Mouse (Mus musculus) forebrain, embryonic 10.5 days (tissue): ENCODE results near the gene Bcat2. TPM values are rescaled to one million over a fixed set of nuclear protein-coding genes. Genes with fewer than 3 reads are reported as not detected.
A peak's percentile ranks its signal among the peaks of the same experiment; 100 is the strongest.

Experiments used
- DNase-seq: peaks from one replicate; pipeline ENCODE4 v3.0.0-alpha.2; 2017; ENCODE audit warnings: low spot score; ENCODE audit errors: extremely low spot score
- H3K27ac ChIP-seq: fragments of 300-500 bp; sonication (generic); 2 replicates; pipeline ENCODE4 v1.5.1; 2016; ENCODE audit warnings: mild to moderate bottlenecking
- H3K27me3 ChIP-seq: fragments of 300-500 bp; sonication (generic); 2 replicates; pipeline ENCODE4 v1.6.1; 2016; ENCODE audit warnings: mild to moderate bottlenecking; ENCODE audit not compliant: poor library complexity, severe bottlenecking
- H3K36me3 ChIP-seq: fragments of 300-500 bp; sonication (generic); replicated peaks from 2 replicates; pipeline ENCODE4 v1.6.1; 2016; ENCODE audit warnings: mild to moderate bottlenecking, moderate library complexity
- H3K4me1 ChIP-seq: fragments of 300-500 bp; sonication (generic); 2 replicates; pipeline ENCODE4 v1.6.1; 2016
- H3K4me3 ChIP-seq: fragments of 300-500 bp; sonication (generic); 2 replicates; pipeline ENCODE4 v1.5.1; 2016; ENCODE audit warnings: mild to moderate bottlenecking, moderate library complexity
- H3K9me3 ChIP-seq: fragments of 300-500 bp; sonication (generic); 2 replicates; pipeline ENCODE4 v1.6.1; 2016; ENCODE audit warnings: mild to moderate bottlenecking, moderate library complexity
- WGBS: fragments of 180-500 bp; shearing (Covaris S2); methylation state at CpG from one replicate; pipeline ENCODE4 v1.1.7; 2016; 5-methylcytosine and 5-hydroxymethylcytosine counted together
- polyA plus RNA-seq: library from polyadenylated mRNA; unstranded; fragments of >200 nt; fragmentation: Nextera tagmentation; extraction: Ambion mirVana; gene quantifications from 2 replicates; pipeline ENCODE4 v1.2.1, GENCODE M21; 2016

The Bcat2 gene
- polyA plus RNA-seq, 1 experiment from 2014 or later: 39.1 TPM

DNA sequence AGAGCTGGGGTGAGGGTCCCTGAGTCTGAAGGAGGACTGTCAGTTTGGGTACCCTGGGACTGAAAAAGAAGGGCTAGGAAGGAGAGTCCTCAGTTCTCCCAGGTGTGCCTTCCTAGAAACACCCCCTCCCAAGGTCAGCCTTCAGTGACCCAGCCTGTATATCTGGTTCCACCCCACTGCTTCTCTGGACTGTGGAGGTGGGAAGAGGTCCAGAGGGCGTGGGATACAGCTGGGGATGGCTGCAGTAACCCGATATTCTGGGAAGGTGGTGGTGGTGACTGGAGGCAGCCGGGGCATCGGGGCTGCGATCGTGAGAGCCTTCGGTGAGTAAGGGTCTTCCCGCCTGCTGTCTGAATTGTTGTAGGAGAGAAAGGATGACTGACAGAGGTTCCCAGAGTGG lies 15.2 kb upstream of the Bcat2 start, which contains the start of gene Hsd17b14:
Gene Hsd17b14 (plus strand): TSS at position 150 of the 400 bp plus-strand sequence.
- Histone ChIP-seq H3K4me3 (no peak within 1 kb of the TSS), H3K27ac (no peak within 1 kb of the TSS), H3K36me3 (no peaks in the 10 kb centered on the region), H3K4me1 (peaks cover 9% of the 10 kb centered on the region), H3K27me3 (no peaks in the 10 kb centered on the region), H3K9me3 (no peaks in the 10 kb centered on the region)
- DNase-seq: no peak
- 47% methylated on average over 8 of the region's 8 CpGs for WGBS

DNA sequence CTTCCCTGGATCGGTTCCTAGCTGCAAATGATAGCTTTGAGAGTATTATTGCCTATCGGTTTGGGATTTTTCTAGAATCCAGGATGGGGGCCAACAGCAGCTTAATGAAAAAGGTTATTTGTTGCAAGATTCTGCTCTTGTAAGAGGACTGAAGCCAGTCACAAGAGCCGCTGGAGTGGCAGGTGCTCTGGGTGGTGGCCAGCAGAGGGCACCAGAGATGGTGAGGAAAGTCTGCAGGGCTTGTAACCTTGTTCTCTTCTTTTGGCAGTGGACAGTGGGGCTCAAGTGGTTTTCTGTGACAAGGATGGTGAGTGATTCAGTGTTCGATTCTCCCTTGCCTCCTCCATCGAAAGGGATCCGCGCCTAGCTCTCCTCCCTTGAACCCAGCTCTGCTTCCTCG lies 14.2 kb upstream of the Bcat2 start:
- peak; percentile 77 for DNase-seq
- no peaks in the 10 kb centered on the region for H3K27me3 ChIP-seq
- H3K36me3 ChIP-seq: no peaks in the 10 kb centered on the region
- H3K4me1 ChIP-seq: peaks cover 10% of the 10 kb centered on the region
- WGBS: 27% methylated on average over 8 of the region's 8 CpGs
- no peak overlapping the region for H3K4me3 ChIP-seq
- H3K9me3 ChIP-seq: no peaks in the 10 kb centered on the region
- H3K27ac ChIP-seq: peak overlapping the region; percentile 40; the same call in 1 of the 2 replicates

DNA sequence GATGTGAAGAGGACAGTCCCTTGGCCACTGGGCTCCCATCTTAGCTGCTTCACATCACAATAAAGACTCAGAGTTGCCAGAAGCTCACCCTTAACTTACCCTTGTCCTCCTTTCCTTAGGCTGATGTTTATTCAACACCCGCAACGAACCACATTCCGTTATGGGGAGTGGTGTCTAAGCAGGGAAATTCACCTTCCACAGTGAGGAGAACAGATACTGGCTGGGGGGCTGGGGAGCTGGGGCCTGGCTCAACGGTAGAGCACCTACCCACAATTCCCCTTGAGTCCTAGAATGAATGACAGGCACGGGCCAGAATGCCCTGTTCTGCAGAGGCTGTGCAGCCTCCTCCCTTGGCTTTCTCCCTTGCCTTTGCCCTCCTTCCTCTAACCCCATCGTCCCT lies 11.0 kb upstream of the Bcat2 start:
- DNase-seq: no peak
- 74% methylated on average over 6 of the region's 6 CpGs for WGBS

DNA sequence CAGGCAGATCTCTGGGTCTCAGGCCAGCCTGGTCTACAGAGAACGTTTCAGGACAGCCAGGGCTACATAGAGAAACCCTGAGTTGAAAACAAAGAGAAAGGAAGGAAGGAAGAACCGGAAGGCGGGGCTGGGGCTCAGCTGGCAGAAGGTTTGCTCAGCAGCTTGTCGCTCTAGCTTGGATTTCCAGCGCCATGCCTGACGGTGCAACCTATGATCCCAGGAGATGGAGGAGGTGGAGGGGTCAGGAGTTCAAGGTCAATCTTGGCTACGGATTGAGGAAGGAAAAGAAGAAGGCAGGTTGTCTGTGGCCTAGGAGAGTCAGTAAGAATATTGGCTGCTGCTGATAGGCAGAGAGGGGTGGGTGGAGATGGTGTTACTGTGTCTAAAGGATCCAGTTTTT lies 9.7 kb upstream of the Bcat2 start:
- Histone ChIP-seq H3K36me3 (no peaks in the 10 kb centered on the region), H3K27me3 (peaks cover 4% of the 10 kb centered on the region; the same call in 1 of the 2 replicates), H3K27ac (no peak overlapping the region), H3K4me3 (no peak overlapping the region), H3K9me3 (no peaks in the 10 kb centered on the region), H3K4me1 (peaks cover 20% of the 10 kb centered on the region)
- 88% methylated on average over 7 of the region's 7 CpGs for WGBS
- DNase-seq: no peak

More for the DNA sequence above, 11.0 kb upstream of the Bcat2 start:
- H3K9me3 ChIP-seq: no peaks in the 10 kb centered on the region
- no peak overlapping the region for H3K4me3 ChIP-seq
- no peak overlapping the region for H3K27ac ChIP-seq
- peaks cover 26% of the 10 kb centered on the region for H3K4me1 ChIP-seq
- H3K36me3 ChIP-seq: no peaks in the 10 kb centered on the region
- peaks cover 4% of the 10 kb centered on the region; the same call in 1 of the 2 replicates for H3K27me3 ChIP-seq

DNA sequence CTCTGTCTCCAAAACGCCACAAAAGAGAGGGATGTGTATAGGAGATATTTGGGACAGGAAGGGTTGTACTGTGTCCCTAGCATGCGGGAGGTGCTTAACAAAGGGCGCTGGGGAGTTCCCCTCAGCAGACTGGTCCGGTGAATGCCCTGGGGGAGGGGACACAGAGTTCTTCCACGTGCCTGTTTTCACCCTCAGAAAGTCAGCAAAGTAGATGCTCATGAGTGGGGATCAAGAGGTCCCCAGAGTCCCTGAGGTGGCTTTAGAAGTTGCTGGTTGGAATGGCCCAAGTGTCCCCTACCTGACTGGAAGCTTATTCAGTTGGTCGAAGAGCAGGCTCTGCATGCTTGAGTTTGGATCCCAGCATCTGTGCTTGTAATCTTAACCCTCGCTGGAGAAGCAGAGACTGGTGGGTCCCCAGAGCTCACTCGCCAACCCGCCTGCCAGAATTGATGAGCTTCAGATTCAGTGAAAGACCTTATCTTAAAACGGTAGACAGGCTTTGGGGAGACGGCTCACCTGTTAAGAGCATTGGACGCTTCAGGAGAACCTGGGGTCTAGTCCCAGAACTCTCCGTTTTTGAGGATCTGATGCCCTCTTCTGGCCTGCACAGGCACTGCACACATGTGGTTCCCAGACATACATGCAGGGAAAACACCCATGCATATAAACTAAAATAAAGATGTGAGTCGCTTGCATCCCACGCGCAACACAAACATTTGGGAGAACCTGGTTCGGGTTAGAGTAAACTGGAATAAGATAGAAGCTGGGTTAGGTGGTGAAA lies 8.9 kb upstream of the Bcat2 start:
- H3K36me3 ChIP-seq: no peaks in the 10 kb centered on the region
- H3K27me3 ChIP-seq: peaks cover 4% of the 10 kb centered on the region; the same call in 1 of the 2 replicates
- peak; percentile 75 for DNase-seq
- peaks cover 19% of the 10 kb centered on the region for H3K4me1 ChIP-seq
- no peaks in the 10 kb centered on the region for H3K9me3 ChIP-seq
- WGBS: 33% methylated on average over 17 of the region's 17 CpGs
- no peak overlapping the region for H3K4me3 ChIP-seq
- H3K27ac ChIP-seq: no peak overlapping the region

DNA sequence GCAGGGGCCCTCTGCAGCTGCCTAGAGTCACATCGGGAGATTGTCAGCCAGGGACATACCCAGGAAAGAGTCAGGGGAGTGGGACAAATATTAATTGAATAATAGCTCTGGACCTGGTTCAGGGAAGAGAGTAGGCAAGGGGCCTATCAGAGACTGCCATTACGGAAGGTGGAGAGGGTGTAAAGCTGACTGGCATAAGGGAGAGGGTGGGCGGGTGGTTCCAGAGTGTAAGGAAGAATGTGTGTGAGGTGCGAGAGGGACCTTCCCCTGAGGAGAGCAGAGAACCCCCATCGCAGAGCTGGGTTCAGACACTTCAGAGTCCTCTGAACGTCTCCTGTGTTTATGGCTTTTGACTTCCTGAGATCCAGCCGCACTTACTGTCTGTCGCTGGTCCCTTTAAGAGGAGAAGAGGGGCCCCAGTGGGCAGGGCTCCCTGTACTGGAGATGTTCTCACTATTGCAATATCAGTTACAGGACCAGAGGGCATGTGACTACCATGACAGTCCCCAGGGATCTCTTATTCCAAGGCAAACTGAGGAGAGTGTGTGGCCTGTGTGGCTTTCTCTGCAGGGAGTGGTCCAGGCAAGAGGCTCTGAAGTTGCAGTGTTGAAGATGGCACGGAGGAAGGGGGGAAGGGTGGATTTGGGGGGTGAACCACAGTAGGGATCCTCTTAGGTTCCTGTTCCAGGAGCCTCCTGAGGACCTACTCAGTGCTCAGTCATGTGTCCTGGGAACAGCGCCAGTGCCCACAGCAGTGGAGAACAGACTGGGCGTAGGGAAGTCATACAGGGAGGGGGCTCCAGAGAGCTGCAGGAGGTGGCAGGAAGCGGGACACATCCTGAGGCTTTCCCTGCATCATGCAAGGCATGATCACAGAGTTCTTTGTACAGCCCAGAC lies 8.1 kb upstream of the Bcat2 start:
- no peaks in the 10 kb centered on the region for H3K36me3 ChIP-seq
- H3K27me3 ChIP-seq: peaks cover 4% of the 10 kb centered on the region; the same call in 1 of the 2 replicates
- H3K4me3 ChIP-seq: no peak overlapping the region
- DNase-seq: no peak
- peaks cover 18% of the 10 kb centered on the region for H3K4me1 ChIP-seq
- 58% methylated on average over 12 of the region's 12 CpGs for WGBS
- H3K27ac ChIP-seq: no peak overlapping the region
- no peaks in the 10 kb centered on the region for H3K9me3 ChIP-seq

DNA sequence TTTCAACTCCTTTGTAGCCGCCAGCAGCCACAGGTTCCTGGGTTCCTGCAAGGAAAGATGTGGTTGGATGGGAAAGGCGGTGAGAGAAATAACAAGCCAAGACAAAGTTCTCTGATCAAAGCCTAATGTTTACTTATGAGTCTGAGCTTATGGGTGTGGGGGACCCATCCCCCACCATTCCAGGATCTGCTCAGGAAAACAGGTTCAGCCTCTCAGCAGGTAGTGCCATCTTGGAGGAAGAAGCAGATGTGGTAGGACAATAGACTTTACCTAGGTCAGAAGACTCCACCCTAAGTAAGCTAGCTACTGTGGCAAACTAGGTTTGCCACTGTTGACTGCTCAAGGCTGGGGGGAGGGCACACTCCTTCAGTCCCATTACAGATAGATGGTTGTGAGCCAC lies 5.1 kb upstream of the Bcat2 start:
- H3K27ac ChIP-seq: no peak overlapping the region
- peaks cover 4% of the 10 kb centered on the region; the same call in 1 of the 2 replicates for H3K27me3 ChIP-seq
- WGBS: 86% methylated on average over 2 of the region's 2 CpGs
- no peaks in the 10 kb centered on the region for H3K9me3 ChIP-seq
- DNase-seq: no peak
- no peak overlapping the region for H3K4me3 ChIP-seq
- H3K36me3 ChIP-seq: no peaks in the 10 kb centered on the region
- H3K4me1 ChIP-seq: peaks cover 42% of the 10 kb centered on the region

DNA sequence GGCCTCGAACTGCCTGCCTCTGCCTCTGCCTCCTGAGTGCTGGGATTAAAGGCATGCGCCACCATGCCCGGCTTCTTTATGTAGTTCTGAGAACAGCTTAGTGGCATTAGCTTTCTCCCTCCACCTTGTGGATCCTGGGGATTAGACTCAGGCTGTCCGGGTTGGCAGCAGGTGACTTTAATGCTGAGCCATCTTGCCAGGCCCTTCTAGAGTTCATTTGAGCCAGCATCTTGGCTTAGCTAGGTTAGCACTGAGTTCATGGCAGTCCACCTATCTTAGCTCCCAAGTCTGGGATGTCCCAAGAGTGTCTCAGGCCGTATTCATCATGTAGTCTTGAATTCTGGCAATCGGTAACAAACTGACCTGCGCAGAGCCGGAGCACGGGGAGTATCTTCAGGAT lies 4.5 kb upstream of the Bcat2 start:
- DNase-seq: no peak
- Histone ChIP-seq H3K27me3 (peaks cover 4% of the 10 kb centered on the region; the same call in 1 of the 2 replicates), H3K4me1 (peaks cover 48% of the 10 kb centered on the region), H3K9me3 (no peaks in the 10 kb centered on the region), H3K36me3 (no peaks in the 10 kb centered on the region), H3K27ac (0 out of 2 replicates have a peak overlapping the region, but pooled peaks have one; percentile 11), H3K4me3 (no peak overlapping the region)
- WGBS: 90% methylated on average over 9 of the region's 9 CpGs

DNA sequence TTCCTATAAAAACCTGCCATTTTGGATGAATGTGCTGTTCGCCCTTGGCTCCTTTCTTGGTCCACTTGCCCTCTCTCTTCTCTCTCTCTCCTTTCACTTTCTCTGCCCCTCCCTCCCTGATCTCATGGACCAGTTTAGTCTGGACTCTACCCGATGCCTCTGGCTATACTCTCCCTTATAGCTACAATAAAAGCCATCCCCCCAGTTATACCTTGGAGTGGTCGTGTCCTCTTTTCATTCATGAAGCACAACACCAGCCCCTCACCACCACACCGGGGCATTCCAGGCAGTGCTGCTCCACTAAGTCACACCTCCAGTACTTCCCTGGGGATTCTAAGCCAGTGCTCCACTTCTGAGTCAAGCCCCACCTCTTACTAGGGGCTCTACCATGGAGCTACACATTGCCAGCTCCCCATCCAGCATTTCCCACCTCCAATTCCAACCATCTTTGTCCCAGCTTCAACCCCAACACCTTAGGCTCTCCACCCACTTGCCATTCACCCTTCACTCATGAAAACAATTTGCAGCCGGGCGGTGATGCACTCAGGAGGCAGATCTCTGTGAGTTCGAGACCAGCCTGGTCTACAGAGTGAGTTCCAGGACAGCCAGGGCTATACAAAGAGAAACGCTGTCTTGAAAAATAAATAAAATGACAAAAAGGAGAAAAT lies 2.7 kb upstream of the Bcat2 start:
- Histone ChIP-seq H3K4me3 (peak overlapping the region; percentile 58), H3K27ac (peak overlapping the region; percentile 96), H3K9me3 (no peaks in the 10 kb centered on the region), H3K4me1 (peaks cover 53% of the 10 kb centered on the region), H3K36me3 (no peaks in the 10 kb centered on the region), H3K27me3 (peaks cover 2% of the 10 kb centered on the region; the same call in 1 of the 2 replicates)
- DNase-seq: no peak
- WGBS: 72% methylated on average over 8 of the region's 8 CpGs

DNA sequence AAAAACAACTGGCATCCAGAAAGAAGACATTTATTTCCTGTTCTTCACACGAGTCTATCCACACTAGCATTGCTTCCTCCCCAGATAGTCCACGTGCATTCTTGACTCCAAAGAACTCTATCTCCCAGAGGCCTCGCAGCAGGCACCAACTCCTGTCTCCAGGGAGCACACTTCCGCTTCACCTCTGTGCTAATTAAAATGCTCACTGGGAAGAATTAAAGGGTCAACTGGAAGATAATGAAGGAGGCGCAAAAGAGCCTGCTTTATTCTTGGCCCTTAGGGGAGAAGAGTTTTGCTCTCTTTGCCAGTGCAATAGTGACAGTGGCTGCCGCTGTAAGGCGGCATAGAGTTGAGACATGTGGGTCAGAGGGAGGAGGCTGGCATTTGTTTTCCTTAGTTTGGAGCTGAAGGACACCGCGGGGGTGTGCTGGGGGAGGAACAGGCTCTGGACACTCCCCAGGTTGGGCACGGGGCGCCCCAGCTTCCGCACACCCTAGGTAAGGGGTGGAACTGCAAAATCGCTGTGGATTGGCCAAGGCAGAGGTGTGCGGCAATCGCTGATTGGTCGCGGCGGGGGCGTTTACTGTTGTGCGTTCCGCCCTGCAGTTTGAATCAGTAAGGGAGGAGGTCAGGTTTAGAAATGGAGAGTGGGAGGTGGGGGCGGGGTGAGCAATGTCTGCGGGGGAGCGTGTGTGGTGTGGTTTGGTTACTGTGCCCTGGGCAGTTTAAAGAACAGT lies 2.0 kb upstream of the Bcat2 start:
- Histone ChIP-seq H3K4me1 (peaks cover 49% of the 10 kb centered on the region), H3K27me3 (no peaks in the 10 kb centered on the region), H3K4me3 (peak overlapping the region; percentile 58), H3K27ac (peak overlapping the region; percentile 96), H3K9me3 (no peaks in the 10 kb centered on the region), H3K36me3 (no peaks in the 10 kb centered on the region)
- DNase-seq: peak; percentile 92
- WGBS: under 1% methylated on average over 24 of the region's 24 CpGs

DNA sequence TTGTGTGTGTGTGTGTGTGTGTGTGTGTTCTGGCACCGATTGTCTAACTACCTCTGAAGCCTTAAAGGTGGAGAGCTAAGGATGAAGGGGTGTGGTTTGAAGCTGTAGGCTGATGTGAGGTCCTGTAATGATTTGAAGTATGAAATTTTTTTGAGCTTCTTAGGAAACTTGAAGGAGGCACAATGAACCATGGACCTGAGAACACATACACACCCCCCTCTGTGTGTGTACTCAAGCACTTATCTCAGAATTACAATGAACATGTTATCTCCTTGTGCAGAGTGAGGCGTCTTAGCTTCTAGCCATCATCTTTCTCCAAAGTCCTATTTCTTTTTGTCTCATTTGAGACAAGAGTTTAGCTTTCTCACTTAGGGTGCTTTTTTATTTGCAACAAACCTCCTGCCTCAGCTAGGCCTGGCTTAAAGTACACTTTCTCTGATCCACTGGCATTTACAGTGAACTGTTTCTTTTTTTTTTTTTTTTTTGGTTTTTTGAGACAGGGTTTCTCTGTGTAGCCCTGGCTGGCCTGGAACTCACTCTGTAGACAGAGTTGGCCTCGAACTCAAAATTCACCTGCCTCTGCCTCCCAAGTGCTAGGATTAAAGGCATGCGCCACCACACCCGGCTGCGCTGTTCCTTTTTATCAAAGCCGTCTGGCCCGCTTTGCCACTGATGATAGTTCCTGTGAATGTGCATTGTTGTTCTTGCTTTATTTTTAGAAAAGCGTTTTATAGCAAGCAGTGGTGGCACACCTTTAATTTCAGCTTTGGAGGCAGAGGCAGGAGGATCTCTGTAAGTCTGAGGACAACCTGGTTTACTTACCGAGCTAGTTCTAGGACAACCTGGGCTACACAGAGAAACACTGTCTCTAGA lies 1.1 kb upstream of the Bcat2 start:
- H3K27me3 ChIP-seq: no peaks in the 10 kb centered on the region
- peak overlapping the region; percentile 58 for H3K4me3 ChIP-seq
- peaks cover 49% of the 10 kb centered on the region for H3K4me1 ChIP-seq
- H3K9me3 ChIP-seq: no peaks in the 10 kb centered on the region
- no peak for DNase-seq
- H3K36me3 ChIP-seq: no peaks in the 10 kb centered on the region
- peak overlapping the region; percentile 96 for H3K27ac ChIP-seq
- WGBS: 83% methylated on average over 10 of the region's 10 CpGs
